Mouse (Mus musculus): ENCODE measurements around the gene Baiap2l2. TPM values are rescaled to one million over a fixed set of nuclear protein-coding genes. Genes with fewer than 3 reads are reported as not detected.
"Not testable (repeated sequence)": the region's sequence is repeated elsewhere in the genome, so short reads cannot be mapped to it uniquely, and the experiment has no call there.

Gene Baiap2l2
- polyA plus RNA-seq, 1 experiment, result not detected

GRCm38 (mm10) chr15:79244071-79244893 is 41.1 kb downstream of the Baiap2l2 start:
- peak overlapping the region; percentile 84 for H3K27ac ChIP-seq (ENCODE audit: insufficient read depth, low read depth, low read length)
- WGBS, result 44% methylated on average over 7 of the region's 7 CpGs
- no peak for TF ChIP-seq POLR2A (IDR thresholded peaks at IDR 0.05; ENCODE audit: insufficient read depth, low read depth, low read length)
- TF ChIP-seq CTCF (IDR thresholded peaks at IDR 0.05; ENCODE audit: insufficient read depth, low read depth, low read length), result no peak

GRCm38 (mm10) chr15:79243234-79244042 is 41.9 kb downstream of the Baiap2l2 start:
- Histone ChIP-seq H3K4me3 (ENCODE audit: insufficient read depth, low read depth, low read length) (no peak overlapping the region), H3K4me1 (ENCODE audit: control insufficient read depth, insufficient read depth, low read length) (peaks cover 37% of the 10 kb centered on the region), H3K27ac (ENCODE audit: insufficient read depth, low read depth, low read length) (peak overlapping the region; percentile 91)
- 3% methylated on average over 10 of the region's 10 CpGs for WGBS
- peak; percentile 99 for TF ChIP-seq CTCF (IDR thresholded peaks at IDR 0.05; ENCODE audit: insufficient read depth, low read depth, low read length)
- TF ChIP-seq POLR2A (IDR thresholded peaks at IDR 0.05; ENCODE audit: insufficient read depth, low read depth, low read length), result no peak

More at GRCm38 (mm10) chr15:79244071-79244893, 41.1 kb downstream of the Baiap2l2 start:
- Histone ChIP-seq H3K4me3 (ENCODE audit: insufficient read depth, low read depth, low read length) (no peak overlapping the region), H3K4me1 (ENCODE audit: control insufficient read depth, insufficient read depth, low read length) (peaks cover 37% of the 10 kb centered on the region)

GRCm38 (mm10) chr15:79242574-79243233 is 42.6 kb downstream of the Baiap2l2 start:
- Histone ChIP-seq H3K27ac (ENCODE audit: insufficient read depth, low read depth, low read length) (peak overlapping the region; percentile 74), H3K4me3 (ENCODE audit: insufficient read depth, low read depth, low read length) (no peak overlapping the region), H3K4me1 (ENCODE audit: control insufficient read depth, insufficient read depth, low read length) (peaks cover 33% of the 10 kb centered on the region)
- TF ChIP-seq CTCF (IDR thresholded peaks at IDR 0.05; ENCODE audit: insufficient read depth, low read depth, low read length), result no peak
- no peak for TF ChIP-seq POLR2A (IDR thresholded peaks at IDR 0.05; ENCODE audit: insufficient read depth, low read depth, low read length)
- 40% methylated on average over 13 of the region's 13 CpGs for WGBS

- 87% methylated on average over 6 of the region's 6 CpGs for WGBS
- TF ChIP-seq POLR2A (IDR thresholded peaks at IDR 0.05; ENCODE audit: insufficient read depth, low read depth, low read length), result no peak
- no peak for TF ChIP-seq CTCF (IDR thresholded peaks at IDR 0.05; ENCODE audit: insufficient read depth, low read depth, low read length)
- H3K4me3 ChIP-seq (ENCODE audit: insufficient read depth, low read depth, low read length), result no peak overlapping the region
- no peak overlapping the region for H3K27ac ChIP-seq (ENCODE audit: insufficient read depth, low read depth, low read length)
- H3K4me1 ChIP-seq (ENCODE audit: control insufficient read depth, insufficient read depth, low read length), result peaks cover 9% of the 10 kb centered on the region
These were observed 47.3 kb downstream of the Baiap2l2 start for GRCm38 (mm10) chr15:79238036-79238435.

GRCm38 (mm10) chr15:79235268-79235667 is 50.1 kb downstream of the Baiap2l2 start:
- Histone ChIP-seq H3K27ac (ENCODE audit: insufficient read depth, low read depth, low read length) (no peak overlapping the region), H3K4me1 (ENCODE audit: control insufficient read depth, insufficient read depth, low read length) (no peaks in the 10 kb centered on the region), H3K4me3 (ENCODE audit: insufficient read depth, low read depth, low read length) (no peak overlapping the region)
- no peak for TF ChIP-seq POLR2A (IDR thresholded peaks at IDR 0.05; ENCODE audit: insufficient read depth, low read depth, low read length)
- no peak for TF ChIP-seq CTCF (IDR thresholded peaks at IDR 0.05; ENCODE audit: insufficient read depth, low read depth, low read length)
- 54% methylated on average over 9 of the region's 9 CpGs for WGBS

- TF ChIP-seq POLR2A (IDR thresholded peaks at IDR 0.05; ENCODE audit: insufficient read depth, low read depth, low read length), result peak; percentile 64; the same call in 1 of the 2 replicates
- no peak for TF ChIP-seq CTCF (IDR thresholded peaks at IDR 0.05; ENCODE audit: insufficient read depth, low read depth, low read length)
- H3K27ac ChIP-seq (ENCODE audit: insufficient read depth, low read depth, low read length), result peak within 1 kb of the TSS; percentile 99
- WGBS, result under 1% methylated on average over 51 of the region's 51 CpGs
- H3K4me1 ChIP-seq (ENCODE audit: control insufficient read depth, insufficient read depth, low read length), result peaks cover 12% of the 10 kb centered on the region
- H3K4me3 ChIP-seq (ENCODE audit: insufficient read depth, low read depth, low read length), result peak within 1 kb of the TSS; percentile 71
These were observed 56.1 kb downstream of the Baiap2l2 start, which contains the start of the genes Pick1 and Gm49486 for GRCm38 (mm10) chr15:79229058-79229821. Gene Pick1, plus strand, starts transcription at chr15:79229173. Gene Gm49486, plus strand, starts transcription at chr15:79229391.

- WGBS, result 72% methylated on average over 2 of the region's 2 CpGs
- not testable (repeated sequence) for H3K4me3 ChIP-seq (ENCODE audit: insufficient read depth, low read depth, low read length); H3K27ac ChIP-seq (ENCODE audit: insufficient read depth, low read depth, low read length)
- H3K4me1 ChIP-seq (ENCODE audit: control insufficient read depth, insufficient read depth, low read length), result peaks cover 16% of the 10 kb centered on the region
These were observed 59.6 kb downstream of the Baiap2l2 start for GRCm38 (mm10) chr15:79225780-79226179.

- Histone ChIP-seq H3K4me3 (ENCODE audit: insufficient read depth, low read depth, low read length) (no peak overlapping the region), H3K27ac (ENCODE audit: insufficient read depth, low read depth, low read length) (no peak overlapping the region), H3K4me1 (ENCODE audit: control insufficient read depth, insufficient read depth, low read length) (peaks cover 14% of the 10 kb centered on the region)
- TF ChIP-seq CTCF (IDR thresholded peaks at IDR 0.05; ENCODE audit: insufficient read depth, low read depth, low read length), result peak; percentile 62
- no peak for TF ChIP-seq POLR2A (IDR thresholded peaks at IDR 0.05; ENCODE audit: insufficient read depth, low read depth, low read length)
- 11% methylated on average over 5 of the region's 5 CpGs for WGBS
These were observed 60.7 kb downstream of the Baiap2l2 start for GRCm38 (mm10) chr15:79224685-79225084.

Measured in olfactory bulb, adult 2 months (tissue).